Mouse (Mus musculus) cerebellum, adult 11 months (tissue): ENCODE data around the gene Prpf6.

ENCODE experiments used
- DNase-seq: peaks from one replicate; pipeline ENCODE4 v3.0.0; 2022

Prpf6 gene

DNA sequence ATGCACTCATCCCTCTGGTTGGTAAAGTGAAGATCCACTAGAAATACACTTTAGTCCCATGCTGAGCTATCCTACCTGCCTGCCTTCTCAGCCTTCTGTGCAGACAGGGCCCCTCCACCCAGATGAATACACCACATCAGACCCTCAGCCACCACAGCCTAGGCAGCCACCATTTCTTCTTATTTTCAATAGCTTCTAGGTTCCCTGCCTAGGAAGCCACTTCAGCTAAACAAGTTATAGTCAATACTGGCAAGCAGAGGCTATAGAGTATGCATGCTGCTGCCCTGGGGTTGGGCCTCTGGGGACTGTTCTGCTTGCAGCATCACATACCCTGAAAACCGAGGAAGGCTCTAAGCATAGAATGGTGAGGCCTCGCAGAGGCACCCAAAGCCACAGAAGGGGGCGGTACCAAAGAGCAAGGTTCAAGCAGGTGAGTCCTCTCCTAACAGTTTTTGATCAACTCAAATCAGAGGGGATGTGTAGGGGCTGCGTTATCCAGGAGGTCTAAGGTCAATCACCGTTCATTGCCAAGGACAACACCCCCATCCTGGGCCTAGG lies at the start of gene Prpf6:
Gene Prpf6, plus strand, starts transcription at position 341 of the 558 bp plus-strand sequence.
- DNase-seq: no peak

DNA sequence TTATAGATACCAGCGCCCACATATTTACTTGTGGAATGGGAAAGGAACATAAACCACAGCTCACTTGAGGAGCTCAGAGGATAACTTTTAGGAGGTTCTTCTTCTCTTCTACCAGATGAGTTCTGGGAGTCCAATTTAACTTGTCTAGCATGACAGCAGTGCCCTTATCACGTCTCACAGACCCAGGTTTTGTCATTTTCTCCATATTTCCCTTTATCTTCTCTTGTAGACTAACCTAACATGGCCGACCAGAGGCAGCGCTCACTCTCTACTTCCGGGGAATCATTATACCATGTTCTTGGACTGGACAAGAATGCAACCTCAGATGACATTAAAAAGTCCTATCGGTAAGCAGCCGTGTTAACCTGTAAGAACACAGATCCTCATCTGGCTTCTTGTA lies 45.5 kb upstream of the Prpf6 start:
- DNase-seq: no peak

DNA sequence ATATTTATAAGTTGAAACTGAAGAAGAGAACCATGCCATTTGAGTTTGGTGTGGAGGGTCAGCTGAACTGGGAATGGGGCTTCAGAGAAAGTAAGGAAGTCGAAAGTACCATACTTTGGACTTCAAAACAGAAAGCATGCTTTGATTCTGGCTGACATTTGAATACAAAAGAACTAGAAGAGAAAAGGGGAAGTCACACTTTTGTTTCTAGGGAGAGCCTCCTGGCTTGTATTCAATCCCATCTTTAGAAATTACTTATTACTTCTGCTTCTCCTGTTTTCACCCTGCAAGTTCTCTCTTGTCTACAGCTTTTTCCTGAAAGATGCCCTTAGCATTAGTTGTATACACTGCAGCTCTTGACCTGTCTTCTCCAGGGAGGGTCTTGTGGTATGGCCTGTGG lies 43.4 kb upstream of the Prpf6 start:
- no peak for DNase-seq

DNA sequence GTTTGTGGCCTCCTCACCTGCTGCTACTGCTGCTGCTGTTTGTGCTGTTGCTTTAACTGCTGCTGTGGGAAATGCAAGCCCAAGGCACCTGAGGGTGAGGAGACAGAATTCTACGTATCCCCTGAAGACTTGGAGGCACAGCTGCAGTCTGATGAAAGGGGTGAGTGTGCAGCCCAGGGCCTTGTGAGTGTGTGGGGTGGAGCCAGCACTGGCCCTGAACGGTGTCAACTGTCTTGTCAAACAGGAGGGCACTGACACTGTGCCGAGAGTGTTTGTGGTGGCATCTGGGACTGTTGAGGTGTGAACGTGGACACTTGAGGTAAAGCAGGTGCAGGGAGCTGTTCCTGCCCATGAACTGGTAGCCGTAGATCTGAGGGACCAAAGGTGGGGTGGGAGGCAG lies 43.0 kb upstream of the Prpf6 start:
- no peak for DNase-seq

DNA sequence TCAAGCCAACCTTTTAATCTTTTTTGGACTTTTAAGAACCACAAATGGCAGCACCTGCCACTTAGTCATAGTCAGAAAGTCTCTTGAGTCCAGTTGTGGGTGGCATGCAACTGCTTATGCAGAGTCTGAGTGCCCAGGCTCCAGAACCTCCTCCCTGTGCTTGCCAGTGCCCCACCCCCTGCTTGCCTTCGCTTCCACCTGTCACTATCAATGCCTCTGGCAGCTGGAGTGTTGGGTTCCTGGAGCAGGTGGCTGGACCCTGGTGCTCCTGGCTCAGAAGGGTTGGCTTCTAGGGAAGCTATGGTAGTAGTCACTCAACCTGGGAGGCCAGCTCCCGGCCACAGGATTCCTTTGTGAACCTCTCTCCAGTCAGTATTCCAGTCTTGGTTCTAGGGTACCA lies 41.4 kb upstream of the Prpf6 start:
- DNase-seq: no peak

DNA sequence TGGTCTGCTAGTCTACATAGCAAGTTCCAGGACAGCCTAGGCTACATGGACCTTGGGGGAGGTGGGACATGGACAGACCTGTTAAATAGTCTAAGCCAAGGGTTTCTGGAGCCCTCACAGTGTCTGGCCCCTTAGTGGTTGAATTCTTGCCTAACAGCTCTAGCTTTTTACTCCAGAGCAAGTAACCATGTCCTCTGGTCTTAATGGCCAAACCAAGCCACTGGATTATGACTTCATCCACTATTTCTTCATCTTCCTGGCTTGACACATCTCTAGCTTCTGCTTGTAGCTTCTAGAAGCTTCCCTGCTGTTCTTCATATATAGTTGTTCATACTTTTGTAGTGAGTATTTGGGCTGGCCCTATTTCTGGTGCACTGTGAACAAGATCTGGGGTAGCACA lies 37.9 kb upstream of the Prpf6 start:
- no peak for DNase-seq

DNA sequence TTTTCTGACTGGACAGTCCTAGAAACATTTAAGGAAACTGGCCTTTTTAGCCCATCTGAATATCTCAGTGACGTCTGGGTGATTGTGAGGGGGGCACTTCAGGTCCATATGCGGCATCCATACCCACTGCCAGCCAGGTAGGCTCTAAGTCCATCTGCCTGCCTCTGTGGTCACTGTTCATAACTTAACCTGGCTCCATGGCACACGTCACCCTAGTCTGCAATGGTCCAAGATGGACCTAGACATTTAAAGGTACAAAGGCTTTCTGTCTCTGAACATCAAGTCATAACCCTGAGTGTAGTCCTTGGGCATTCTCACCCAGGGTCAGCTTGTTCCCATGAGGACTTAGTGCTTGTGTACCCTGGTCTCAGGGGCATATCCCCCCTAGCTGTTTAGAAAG lies 24.3 kb upstream of the Prpf6 start:
- DNase-seq: no peak

DNA sequence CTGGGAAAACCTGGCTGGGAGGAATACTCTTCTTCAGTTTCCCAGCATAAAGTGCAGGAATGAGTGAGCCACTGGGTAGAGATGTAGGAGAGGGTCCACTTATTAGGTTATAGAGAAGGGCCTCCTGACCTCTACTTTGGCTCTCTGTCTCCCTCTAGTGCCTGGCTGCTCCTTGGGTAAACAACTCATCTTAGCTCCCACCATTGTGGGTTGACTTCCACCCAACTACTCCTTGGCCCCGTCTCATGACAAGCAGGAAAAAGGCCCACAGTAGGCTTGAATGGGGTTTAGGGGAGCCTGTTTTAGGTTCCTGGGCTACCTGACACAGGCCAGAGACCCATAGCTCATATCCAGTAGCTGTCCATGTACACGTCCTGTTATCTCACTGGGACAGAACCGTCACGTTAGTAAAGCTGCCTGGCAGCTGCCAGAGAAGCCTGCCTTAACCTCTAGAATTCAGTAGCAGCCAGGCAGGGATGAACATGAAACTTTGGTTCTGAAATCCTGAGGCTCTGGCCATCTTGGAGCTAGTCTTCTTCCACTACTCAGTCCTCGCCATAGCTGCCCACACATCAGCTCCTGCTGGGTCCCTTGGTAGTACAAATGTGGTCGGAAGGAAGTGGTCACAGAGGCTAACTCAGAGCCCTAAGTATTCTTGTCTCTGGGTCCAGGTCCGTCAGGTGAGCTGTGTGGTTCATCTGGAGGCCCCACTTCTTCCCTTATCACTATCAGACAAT lies 23.2 kb upstream of the Prpf6 start:
- DNase-seq: no peak

DNA sequence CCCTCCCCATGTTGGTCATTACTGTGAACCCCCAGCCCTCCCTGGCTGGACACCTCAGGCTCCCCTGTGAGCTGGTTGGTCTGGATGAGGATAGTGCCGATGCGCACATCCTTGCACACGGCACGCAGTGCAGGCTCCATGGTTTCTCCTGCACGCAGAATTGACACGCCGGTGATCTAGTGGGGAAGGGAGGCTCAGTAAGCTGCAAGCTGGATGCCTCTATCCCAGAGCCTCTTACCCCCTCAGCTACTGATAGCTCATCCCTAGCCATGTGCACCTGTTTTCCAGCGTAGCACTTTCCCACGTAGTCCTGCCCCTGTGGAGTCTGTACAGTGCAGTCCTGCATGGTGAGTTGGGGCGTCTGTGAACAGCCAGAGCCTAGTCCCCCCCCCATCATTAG lies 21.8 kb upstream of the Prpf6 start:
- DNase-seq: no peak

DNA sequence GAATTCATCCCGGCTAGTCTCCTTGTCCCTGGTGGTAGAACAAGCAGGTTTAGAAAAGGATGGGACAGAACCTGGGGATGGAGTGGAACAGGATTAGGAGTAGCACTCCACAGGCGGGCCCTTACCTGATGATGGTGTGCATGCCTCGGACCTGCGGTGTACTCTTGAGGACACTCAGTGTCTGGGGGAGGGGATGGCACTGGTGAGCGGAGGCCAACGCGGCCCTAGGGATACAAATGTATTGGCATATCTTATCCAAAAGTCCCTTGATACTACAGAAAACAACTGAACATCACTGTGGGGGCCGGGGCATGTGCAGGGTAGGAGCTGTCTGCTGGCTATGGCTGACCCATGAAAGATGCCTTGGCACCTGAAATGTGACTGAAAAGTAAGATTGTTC lies 21.3 kb upstream of the Prpf6 start:
- DNase-seq: no peak

DNA sequence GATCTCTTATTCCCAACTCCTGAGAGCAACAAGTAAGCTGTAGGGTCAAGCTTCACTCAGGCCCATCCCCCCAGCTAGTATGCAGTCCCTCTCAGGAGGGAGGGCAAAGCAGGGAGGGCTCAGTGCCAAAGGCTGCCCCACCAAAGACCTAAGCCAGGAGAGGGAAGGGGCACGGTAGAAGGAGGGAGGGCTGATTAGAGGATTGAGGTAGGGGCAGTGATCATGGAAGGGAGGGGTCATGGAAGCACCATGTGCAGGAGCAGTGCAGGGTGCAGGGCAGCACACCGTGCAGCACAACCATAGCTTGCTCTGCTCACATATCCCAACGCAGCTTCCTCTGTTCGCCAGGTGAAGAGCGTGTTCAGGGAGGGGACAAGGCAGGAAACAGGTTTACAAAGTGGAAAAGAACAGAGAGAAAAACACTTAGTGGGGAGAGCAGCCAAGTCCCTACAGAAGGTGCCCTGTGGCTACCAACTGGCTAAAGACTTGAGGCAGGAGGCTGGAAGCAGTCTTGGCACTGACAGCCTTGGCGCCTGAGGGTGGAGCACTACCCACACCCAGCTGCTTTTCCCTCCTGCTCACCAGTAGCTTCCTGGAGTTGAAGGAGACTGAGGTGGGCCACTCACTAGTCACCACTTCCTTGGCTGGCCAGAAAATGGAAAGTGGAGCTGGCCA lies 20.6 kb upstream of the Prpf6 start:
- DNase-seq: peak; percentile 73

DNA sequence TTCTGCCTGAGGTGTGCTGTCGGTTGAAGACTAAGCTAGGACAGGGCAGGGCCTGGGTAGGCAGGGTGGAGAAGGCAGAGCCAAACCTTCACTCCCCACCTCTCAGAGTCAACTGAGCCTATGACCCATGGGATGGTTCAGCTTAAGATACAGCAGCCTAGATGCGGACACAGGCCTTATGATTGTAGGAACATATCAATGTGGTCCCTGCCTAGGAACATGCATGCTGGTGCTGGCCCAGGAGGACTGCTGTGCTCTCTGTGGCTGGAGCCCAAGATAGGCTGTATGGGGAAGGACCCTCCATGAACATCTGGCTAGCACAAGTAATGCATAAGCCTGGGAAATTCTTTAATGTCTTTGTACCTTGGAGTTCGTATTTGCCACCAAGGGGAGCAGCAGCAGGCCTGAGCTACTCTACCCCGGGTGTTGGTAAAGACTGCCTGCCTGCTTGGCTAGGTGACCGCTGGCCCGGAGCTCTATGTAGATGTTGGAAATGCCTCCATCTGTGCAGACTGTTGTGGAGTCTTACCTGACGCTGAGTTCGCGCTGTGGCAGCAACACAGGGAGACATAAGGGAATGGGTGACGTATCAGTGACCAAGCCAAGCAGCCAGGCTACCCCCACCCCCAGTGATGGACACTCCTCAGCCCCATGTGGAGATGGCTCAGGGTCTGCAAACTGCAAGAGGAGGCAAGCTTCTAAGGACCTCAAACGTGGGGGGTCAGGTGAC lies 19.6 kb upstream of the Prpf6 start:
- DNase-seq: no peak

DNA sequence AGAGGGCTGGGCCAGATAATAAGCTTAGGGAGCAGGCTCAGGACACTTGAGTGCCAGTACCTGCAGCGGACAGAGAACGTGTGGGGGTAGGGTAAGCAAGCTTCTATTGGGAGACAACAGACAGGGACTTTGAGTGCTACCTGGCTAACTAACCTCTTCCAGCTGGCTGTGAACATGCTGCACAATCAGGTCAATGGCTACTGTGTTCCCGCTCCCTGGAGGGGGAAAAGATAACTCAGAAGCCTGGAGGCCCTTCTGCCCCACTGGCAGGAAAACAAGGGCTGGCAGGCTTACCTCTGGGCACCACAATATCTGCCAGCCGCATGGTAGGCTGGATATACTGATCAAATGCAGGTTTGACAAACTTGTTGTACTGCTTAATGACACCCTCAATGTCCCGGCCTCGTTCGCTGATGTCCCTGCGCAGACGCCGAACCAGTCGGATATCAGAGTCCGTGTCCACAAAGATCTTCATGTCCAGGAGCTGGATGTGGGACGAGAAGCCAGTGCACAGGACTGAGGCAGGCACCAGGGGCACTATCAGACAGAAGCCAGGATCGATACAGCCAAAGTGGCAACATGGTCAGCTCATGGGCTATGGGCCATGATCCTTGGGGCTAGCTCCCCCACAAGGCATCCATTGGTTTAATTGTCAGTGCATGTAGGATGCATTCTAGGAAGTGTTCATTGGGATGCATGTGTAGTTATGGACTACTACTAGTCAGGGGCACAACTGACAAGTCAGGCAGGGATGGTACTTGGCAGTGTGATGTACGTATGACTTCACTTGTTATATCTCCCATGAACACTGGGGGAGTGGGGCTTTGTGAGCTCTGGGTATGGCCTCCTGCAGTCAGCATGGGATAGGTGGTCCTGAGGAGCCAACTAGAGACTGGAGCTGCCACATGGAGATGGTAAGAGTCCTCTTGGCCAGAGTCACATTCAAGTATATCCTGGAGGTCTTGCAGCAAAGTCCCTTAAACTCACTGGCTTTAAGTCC lies 18.4 kb upstream of the Prpf6 start:
- DNase-seq: no peak

DNA sequence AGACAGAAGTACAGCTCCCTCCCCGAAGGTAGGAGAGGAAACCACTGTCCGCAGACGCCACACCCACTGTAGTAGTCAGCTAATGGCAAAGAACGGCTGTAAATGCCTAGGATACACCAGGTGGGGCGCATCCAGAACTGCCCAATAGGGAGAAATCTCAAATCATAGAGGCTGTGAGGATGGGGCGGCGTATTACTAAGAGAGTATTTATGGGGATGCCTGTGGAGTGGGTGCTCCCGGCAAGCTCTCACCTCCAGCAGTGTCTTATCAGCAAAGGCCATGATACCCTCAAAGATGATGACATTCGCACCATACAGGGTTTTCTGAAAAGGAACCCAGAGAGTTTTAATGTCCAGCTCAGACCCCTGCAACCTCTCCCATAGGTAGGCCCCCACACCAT lies 17.7 kb upstream of the Prpf6 start:
- no peak for DNase-seq

DNA sequence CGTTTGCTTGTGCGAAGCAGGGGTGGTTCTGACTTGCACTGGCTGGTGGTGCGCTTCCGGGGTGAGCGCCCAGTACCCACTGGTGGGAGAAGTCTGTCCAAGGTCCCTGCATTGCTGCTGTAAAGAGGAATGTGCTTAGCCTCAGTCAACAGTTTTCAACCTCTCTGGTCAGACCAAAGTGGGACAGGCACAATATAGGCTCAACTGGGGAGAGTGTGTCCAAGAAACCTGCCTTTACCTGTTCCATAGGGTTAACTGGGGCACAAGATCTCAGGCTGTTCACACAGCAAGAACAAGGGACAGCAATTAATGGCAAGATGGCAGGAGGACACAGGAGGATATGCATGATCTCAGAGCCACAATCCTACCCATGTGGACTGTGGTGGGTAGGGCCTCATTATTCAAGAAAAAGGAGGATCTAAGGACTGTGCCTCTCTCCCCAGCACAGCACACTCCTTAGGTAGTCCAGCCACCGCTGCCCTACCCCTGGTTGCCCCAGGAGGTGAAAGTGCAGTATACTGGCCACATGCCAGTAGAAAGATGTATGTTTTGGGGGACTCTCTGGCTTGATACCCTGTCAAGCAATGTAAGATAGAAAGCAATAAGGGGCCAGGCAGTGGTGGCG lies 16.6 kb upstream of the Prpf6 start:
- no peak for DNase-seq

DNA sequence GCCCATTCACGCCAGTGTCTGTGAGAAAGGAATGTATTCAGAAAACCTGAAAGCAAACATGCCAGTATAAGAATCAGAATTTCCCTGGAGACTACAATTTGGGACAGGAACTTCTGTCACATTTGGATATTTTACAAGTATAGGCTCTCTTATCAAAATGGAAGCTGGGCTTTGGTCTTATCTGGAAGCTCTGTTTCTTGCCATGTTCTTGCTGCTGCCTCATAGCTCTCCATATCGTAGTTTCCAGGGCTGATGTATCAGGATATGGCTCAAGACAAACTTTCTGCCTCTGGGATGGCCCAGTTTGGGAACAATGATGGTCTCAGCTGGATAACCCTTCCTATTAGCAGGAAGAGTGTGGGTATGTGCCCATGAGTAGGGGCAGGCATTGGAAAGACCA lies 15.1 kb upstream of the Prpf6 start:
- no peak for DNase-seq

DNA sequence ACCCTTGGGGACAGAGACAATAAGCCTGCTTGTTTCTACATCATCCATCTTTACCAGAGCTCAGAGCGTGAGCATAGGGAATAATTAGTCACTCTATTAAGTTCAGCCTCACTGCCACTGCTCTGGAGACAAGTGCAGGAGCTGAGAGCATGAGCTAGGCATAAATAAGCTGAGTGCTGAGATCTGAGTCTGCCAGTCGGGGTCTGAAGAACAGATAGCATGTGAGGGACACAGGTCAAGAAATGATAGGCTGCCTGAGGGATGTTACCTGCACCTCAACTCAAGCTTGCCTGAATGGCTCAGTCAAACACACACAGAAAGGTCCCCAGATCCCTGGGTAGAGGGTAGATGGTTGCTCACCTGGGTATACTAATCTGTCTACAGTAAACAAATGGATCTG lies 14.5 kb upstream of the Prpf6 start:
- DNase-seq: no peak

DNA sequence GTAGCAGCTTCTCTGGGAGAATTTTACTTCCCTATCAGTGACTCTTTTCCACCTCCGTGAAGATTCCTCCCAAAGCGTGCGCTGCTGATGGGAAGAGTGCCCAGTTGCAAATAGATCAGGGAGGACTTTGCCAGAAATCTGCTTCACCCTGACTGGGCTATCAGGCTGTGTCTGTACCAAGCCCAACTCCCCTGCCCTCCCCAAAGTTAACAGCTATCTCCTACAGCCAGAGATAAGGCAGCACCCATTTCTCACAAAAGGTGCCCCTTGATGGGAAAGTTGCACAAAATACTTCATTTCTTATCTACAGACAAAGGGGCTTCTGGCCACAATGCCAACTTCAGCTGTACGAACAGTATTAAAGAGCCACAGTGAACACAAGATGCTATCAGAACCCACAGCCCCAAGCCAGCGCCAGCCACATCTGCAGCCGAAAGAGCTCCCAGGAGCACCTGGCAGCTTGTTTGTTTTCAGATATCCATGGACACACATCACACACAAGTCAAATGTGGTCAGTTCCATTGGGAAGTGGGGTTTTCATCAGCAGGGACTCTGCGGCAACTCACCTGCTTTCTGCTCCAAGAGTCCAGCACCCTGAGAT lies 13.6 kb upstream of the Prpf6 start:
- no peak for DNase-seq

DNA sequence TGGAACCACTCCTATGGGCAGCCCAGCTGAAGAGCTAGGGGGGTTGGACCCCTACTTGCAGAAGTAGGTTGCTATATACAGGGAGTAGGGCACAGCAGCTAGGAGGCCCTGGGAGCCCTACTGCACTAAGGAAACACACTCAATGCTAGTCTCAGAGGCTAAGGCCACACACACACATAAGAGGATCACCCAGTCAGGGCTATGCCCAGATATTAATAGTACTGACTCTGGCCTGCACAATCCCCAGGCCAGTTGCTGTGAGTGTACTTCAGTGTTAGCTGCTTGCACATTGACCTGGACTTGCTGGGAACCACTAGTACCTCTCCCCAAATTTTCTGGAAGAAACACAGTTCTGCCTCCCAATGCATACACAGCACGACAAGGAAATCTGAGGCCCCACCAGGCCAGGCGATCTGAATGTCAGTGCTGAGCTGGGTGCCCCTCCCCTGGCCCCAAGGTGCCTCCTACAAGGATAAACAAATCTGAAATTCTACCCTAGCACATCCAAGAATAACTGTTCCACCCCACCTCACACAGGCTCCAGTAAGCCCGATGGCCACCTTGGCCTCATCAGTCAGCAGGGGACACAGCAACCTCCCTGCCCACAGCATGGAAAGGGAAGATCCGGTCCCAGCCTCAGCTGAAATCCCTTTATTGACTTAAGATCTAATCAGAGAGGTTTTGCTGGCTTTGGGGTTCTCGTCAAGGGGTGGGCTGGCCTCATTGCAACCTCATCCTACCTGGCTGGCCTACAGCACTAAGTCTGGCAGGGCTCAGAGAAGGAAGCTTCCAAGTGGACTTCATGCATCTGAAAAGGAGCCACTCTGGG lies 12.7 kb upstream of the Prpf6 start:
- DNase-seq: no peak

DNA sequence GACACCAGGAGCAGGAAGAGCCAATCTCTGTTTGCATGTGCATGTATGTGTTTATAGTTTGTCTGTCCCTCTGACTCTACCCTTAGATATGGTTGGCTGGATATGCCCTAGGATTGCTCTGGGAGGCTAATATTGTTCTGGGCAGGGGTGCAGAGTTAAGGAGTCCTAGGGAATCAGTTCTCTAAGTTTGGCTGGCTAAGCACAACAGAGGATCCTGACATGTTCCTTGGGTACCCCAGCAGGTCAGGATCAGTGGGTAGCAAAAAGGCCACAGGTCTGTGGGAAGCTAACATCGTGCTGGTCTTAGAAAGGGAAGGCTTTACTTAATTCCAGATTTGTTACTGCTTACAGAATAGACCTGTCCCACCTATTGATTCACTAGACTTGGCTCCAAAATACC lies 12.0 kb upstream of the Prpf6 start:
- no peak for DNase-seq
